Mouse (Mus musculus) neural tube, embryonic 11.5 days (tissue): ENCODE data around the gene Chml. TPM values are rescaled to one million over a fixed set of nuclear protein-coding genes. Genes with fewer than 3 reads are reported as not detected.

Experiments used
- ATAC-seq: fragments of 200-750 bp; cut with Nextera tagmentation; 2 replicates; pipeline ENCODE4 v1.8.0; 2017; ENCODE audit warnings: moderate number of reproducible peaks, mild to moderate bottlenecking, moderate TSS enrichment, moderate library complexity; ENCODE audit not compliant: insufficient read depth, low FRiP score, low TSS enrichment
- DNase-seq: peaks from one replicate; pipeline ENCODE4 v3.0.0-alpha.2; 2015; ENCODE audit warnings: low spot score
- H3K27ac ChIP-seq: fragments of 300-500 bp; sonication (generic); 2 replicates; pipeline ENCODE4 v1.5.1; 2014; ENCODE audit warnings: low read depth, mild to moderate bottlenecking, low read length
- H3K27me3 ChIP-seq: fragments of 300-500 bp; sonication (generic); 2 replicates; pipeline ENCODE4 v1.6.1; 2014; ENCODE audit warnings: mild to moderate bottlenecking, low read length, mixed read lengths; ENCODE audit not compliant: control insufficient read depth, insufficient read depth
- H3K36me3 ChIP-seq: fragments of 300-500 bp; sonication (generic); 2 replicates; pipeline ENCODE4 v1.6.1; 2014; ENCODE audit warnings: mild to moderate bottlenecking, low read length, moderate library complexity, mixed read lengths; ENCODE audit not compliant: control insufficient read depth, insufficient read depth
- H3K4me1 ChIP-seq: fragments of 300-500 bp; sonication (generic); 2 replicates; pipeline ENCODE4 v1.6.1; 2014; ENCODE audit warnings: low read length, mixed read lengths; ENCODE audit not compliant: control insufficient read depth, insufficient read depth
- H3K4me2 ChIP-seq: fragments of 300-500 bp; sonication (generic); 2 replicates; pipeline ENCODE4 v1.6.1; 2014; ENCODE audit warnings: low read depth, mild to moderate bottlenecking, moderate library complexity
- H3K4me3 ChIP-seq: fragments of 300-500 bp; sonication (generic); 2 replicates; pipeline ENCODE4 v1.5.1; 2014; ENCODE audit warnings: low read depth, low read length
- H3K9ac ChIP-seq: fragments of 300-500 bp; sonication (generic); 2 replicates; pipeline ENCODE4 v1.6.1; 2014; ENCODE audit warnings: mild to moderate bottlenecking, low read length
- H3K9me3 ChIP-seq: fragments of 300-500 bp; sonication (generic); 2 replicates; pipeline ENCODE4 v1.6.1; 2016; ENCODE audit warnings: low read length; ENCODE audit not compliant: control insufficient read depth
- WGBS: fragments of 180-500 bp; shearing (Covaris S2); extraction: QIAGEN DNeasy Blood & Tissue Kit; methylation state at CpG from one replicate; pipeline ENCODE4 v1.1.7; 2014; 5-methylcytosine and 5-hydroxymethylcytosine counted together
- polyA plus RNA-seq: library from polyadenylated mRNA; unstranded; fragments of >200 nt; fragmentation: Nextera tagmentation; extraction: Ambion mirVana; gene quantifications from 2 replicates; pipeline ENCODE4 v1.2.1, GENCODE M21; 2014

The Chml gene
- polyA plus RNA-seq, 1 experiment from 2014 or later: 6.0 TPM

- 87% methylated on average over 6 of the region's 6 CpGs for WGBS
- Histone ChIP-seq H3K36me3 (no peaks in the 10 kb centered on the region), H3K4me1 (no peaks in the 10 kb centered on the region)
Observed at GRCm38 (mm10) chr1:175640435-175641150, 52.1 kb downstream of the Chml start.

DNA sequence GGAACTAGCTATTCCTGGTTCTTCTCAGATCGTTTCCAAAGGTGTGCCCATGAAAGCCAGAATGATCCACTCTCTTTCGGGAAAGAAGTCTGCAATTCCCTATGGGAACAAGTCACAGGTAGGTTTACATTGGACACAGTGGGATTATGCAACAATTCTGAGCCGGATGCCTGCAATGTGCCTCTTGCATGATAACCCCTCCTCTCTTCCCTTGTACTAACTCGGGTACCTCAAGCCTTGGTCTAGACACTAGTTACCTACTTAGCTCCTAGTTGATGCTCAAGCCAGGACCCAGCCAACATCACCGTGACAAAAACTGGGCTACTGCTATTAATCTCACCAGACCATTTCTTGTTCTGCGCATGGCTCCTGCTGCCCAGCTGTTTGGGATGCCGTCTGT is 53.6 kb downstream of the Chml start:
- Histone ChIP-seq H3K4me2 (no peak overlapping the region), H3K4me1 (no peaks in the 10 kb centered on the region), H3K9ac (no peak overlapping the region), H3K27me3 (no peaks in the 10 kb centered on the region), H3K27ac (no peak overlapping the region), H3K36me3 (no peaks in the 10 kb centered on the region), H3K9me3 (no peaks in the 10 kb centered on the region), H3K4me3 (no peak overlapping the region)
- ATAC-seq (no peak), DNase-seq (no peak)
- 87% methylated on average over 7 of the region's 7 CpGs for WGBS

More at GRCm38 (mm10) chr1:175640435-175641150, 52.1 kb downstream of the Chml start:
- H3K27me3 ChIP-seq: no peaks in the 10 kb centered on the region
- no peak for ATAC-seq
- H3K9ac ChIP-seq: no peak overlapping the region
- H3K27ac ChIP-seq: no peak overlapping the region
- no peaks in the 10 kb centered on the region for H3K9me3 ChIP-seq
- DNase-seq: no peak
- no peak overlapping the region for H3K4me2 ChIP-seq
- no peak overlapping the region for H3K4me3 ChIP-seq

DNA sequence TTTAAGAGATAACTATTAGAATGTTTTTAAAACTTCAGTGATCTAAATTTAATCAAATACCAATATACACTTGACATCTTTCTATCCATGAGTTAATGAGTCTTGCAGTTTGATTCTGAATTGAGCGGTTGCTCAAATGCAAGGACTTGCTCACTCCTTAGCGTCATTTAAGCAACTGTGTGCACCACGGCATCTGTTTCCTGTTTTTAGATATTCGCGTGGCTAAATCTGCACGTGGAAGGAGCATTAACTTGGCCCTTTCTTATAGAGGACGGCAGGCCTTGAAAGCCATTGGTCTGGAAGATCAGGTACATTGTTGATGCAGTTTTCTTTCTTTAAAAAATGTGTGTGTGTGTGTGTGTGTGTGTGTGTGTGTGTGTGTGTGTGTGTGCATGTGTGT is 55.0 kb downstream of the Chml start:
- Histone ChIP-seq H3K4me3 (no peak overlapping the region), H3K9ac (no peak overlapping the region), H3K4me2 (no peak overlapping the region), H3K36me3 (no peaks in the 10 kb centered on the region), H3K4me1 (no peaks in the 10 kb centered on the region), H3K27me3 (no peaks in the 10 kb centered on the region), H3K27ac (no peak overlapping the region), H3K9me3 (no peaks in the 10 kb centered on the region)
- WGBS: 86% methylated on average over 7 of the region's 7 CpGs
- ATAC-seq (no peak), DNase-seq (no peak)

DNA sequence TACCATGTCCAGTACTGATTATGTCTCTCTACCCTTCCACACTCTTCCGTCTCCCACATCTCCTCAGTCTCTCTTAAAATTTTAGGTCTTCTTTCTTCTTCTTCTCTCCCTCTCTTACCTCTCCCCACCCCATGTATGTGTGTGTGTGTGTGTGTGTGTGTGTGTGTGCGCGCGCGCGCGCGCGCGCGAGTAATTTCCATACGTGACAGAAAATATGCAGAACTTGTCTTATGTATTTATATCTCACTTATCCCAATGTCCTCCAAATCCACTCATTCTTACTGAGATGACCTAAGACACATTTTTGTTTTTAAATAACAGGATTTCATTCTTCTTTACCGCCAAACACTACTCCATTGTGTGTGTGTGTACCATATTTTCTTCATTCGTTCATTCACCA is 60.2 kb downstream of the Chml start:
- no peaks in the 10 kb centered on the region for H3K9me3 ChIP-seq
- H3K27ac ChIP-seq: no peak overlapping the region
- 97% methylated on average over 14 of the region's 14 CpGs for WGBS
- DNase-seq: no peak
- no peak overlapping the region for H3K9ac ChIP-seq
- H3K36me3 ChIP-seq: no peaks in the 10 kb centered on the region
- no peaks in the 10 kb centered on the region for H3K4me1 ChIP-seq
- no peaks in the 10 kb centered on the region for H3K27me3 ChIP-seq
- no peak for ATAC-seq
- H3K4me2 ChIP-seq: no peak overlapping the region
- no peak overlapping the region for H3K4me3 ChIP-seq

Other genes starting within 250 kb of the Chml start
- 10.2 and 15.0 TPM in 2 replicates for gene Rgs7, start 200.4 kb downstream of the Chml start, polyA plus RNA-seq
- 0.09 TPM in 1 of 2 replicates, not detected in the other for gene Kmo, start 72.5 kb downstream of the Chml start, polyA plus RNA-seq
- 113 and 115 TPM in 2 replicates for gene Fh1, start 67.3 kb downstream of the Chml start, polyA plus RNA-seq
- gene Opn3, start 125 bp downstream of the Chml start, polyA plus RNA-seq: 12.0 and 12.5 TPM in 2 replicates
- gene Wdr64, start 5.7 kb upstream of the Chml start, polyA plus RNA-seq: not detected in 2 replicates
- gene Exo1, start 187.7 kb upstream of the Chml start, polyA plus RNA-seq: 100 and 112 TPM in 2 replicates
- not detected in 2 replicates for gene Gm38100, start 227.4 kb upstream of the Chml start, polyA plus RNA-seq